Mouse (Mus musculus) testis, adult 2 months (tissue): Measurements from ENCODE around the gene Eya4.

Source experiments
- CTCF ChIP-seq: fragments of 200-500 bp; IDR thresholded peaks from 2 replicates; pipeline ENCODE4 v1.5.1; 2012; ENCODE audit warnings: low read depth, mild to moderate bottlenecking, inconsistent platforms, low read length, moderate library complexity; ENCODE audit not compliant: control insufficient read depth, insufficient read depth, insufficient replicate concordance
- POLR2A ChIP-seq: fragments of 200-500 bp; IDR thresholded peaks from 2 replicates; pipeline ENCODE4 v1.6.1; 2012; ENCODE audit warnings: low read depth, mild to moderate bottlenecking, inconsistent platforms, low read length, moderate library complexity; ENCODE audit not compliant: control insufficient read depth

GRCm38 (mm10) chr10:23203885-23204284 is 146.7 kb downstream of the Eya4 start:
- no peak for TF ChIP-seq CTCF
- TF ChIP-seq POLR2A, result no peak
